Mouse (Mus musculus) bone marrow macrophage, adult 2 months (primary cell): ENCODE data around the gene Ndfip2. TPM values are rescaled to one million over a fixed set of nuclear protein-coding genes. Genes with fewer than 3 reads are reported as not detected.

Experiments
- H3K27ac ChIP-seq: 2 replicates; pipeline ENCODE4 v1.5.1; 2012; ENCODE audit warnings: low read depth, low read length; ENCODE audit not compliant: insufficient read depth
- H3K4me1 ChIP-seq: 2 replicates; pipeline ENCODE4 v1.6.1; 2012; ENCODE audit warnings: low read length; ENCODE audit not compliant: control insufficient read depth, insufficient read depth
- H3K4me3 ChIP-seq: 2 replicates; pipeline ENCODE4 v1.5.1; 2012; ENCODE audit warnings: mild to moderate bottlenecking, low read length, moderate library complexity; ENCODE audit not compliant: insufficient read depth
- CTCF ChIP-seq: IDR thresholded peaks from 2 replicates; pipeline ENCODE4 v1.5.1; 2012; ENCODE audit warnings: low read depth, mild to moderate bottlenecking, low read length, moderate library complexity
- POLR2A ChIP-seq: IDR thresholded peaks from 2 replicates; pipeline ENCODE4 v1.6.1; 2012; ENCODE audit warnings: mild to moderate bottlenecking, low read depth, low read length, borderline replicate concordance
- polyA plus RNA-seq: library from polyadenylated mRNA; stranded (reverse); fragments of >200 nt; gene quantifications from 2 replicates; pipeline ENCODE4 v1.2.4, GENCODE M21; 2012; ENCODE audit not compliant: missing spikeins, insufficient read depth, insufficient read length

Ndfip2 gene
- polyA plus RNA-seq, 1 experiment = 33.6 TPM

- TF ChIP-seq POLR2A (no peak), CTCF (no peak)
- H3K27ac ChIP-seq = no peak overlapping the region
These were observed 14.4 kb upstream of the Ndfip2 start for GRCm38 (mm10) chr14:105243805-105244443.

DNA sequence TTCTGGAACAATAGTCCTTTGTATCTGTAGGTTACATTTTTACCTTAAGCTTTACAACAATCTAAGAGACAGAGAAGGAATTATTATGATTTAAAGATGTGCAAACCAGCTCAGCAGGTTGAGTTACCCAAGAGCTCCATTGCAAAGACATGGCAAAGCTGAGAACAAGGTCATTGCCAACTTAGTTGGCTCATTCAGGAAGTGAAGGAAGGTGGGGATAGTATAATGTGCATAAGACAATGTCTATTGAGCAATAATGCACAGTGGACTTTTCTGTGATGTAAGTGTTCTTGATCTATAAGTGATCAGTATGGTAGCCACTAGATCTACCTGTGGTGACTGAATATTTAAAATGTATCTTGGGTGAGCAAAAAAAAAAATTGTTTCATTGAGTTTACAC, 7.3 kb upstream of the Ndfip2 start:
- no peak overlapping the region for H3K4me3 ChIP-seq
- no peaks in the 10 kb centered on the region for H3K4me1 ChIP-seq

More at GRCm38 (mm10) chr14:105243805-105244443, 14.4 kb upstream of the Ndfip2 start:
- no peaks in the 10 kb centered on the region for H3K4me1 ChIP-seq
- H3K4me3 ChIP-seq = no peak overlapping the region

GRCm38 (mm10) chr14:105253304-105253703, 5.1 kb upstream of the Ndfip2 start:
- no peaks in the 10 kb centered on the region for H3K4me1 ChIP-seq
- H3K4me3 ChIP-seq = no peak overlapping the region
- no peak for TF ChIP-seq POLR2A
- TF ChIP-seq CTCF = no peak
- no peak overlapping the region for H3K27ac ChIP-seq

More for the DNA sequence above, 7.3 kb upstream of the Ndfip2 start:
- no peak for TF ChIP-seq POLR2A
- H3K27ac ChIP-seq = no peak overlapping the region

DNA sequence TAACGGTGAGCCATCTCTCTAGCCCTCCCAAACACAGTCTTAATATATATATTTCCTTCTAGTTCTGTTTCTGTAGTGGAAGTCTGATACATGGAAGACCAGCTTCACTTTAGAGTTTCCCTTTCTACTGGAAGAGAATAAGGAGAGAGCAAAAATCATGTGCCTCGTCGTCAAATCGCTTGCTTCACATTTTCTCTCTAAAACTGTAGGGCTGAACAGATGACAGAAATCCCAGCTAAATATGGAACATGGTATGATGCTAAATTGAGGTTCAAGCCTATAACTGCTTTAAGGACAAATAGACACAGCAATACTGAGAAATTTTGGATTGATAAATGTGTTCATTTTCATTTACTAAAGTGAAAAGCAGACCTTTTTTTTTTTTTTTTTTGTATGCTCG, 4.0 kb upstream of the Ndfip2 start:
- Histone ChIP-seq H3K4me1 (no peaks in the 10 kb centered on the region), H3K27ac (no peak overlapping the region), H3K4me3 (no peak overlapping the region)
- TF ChIP-seq POLR2A (no peak), CTCF (no peak)

GRCm38 (mm10) chr14:105255620-105256019, 2.8 kb upstream of the Ndfip2 start:
- H3K4me1 ChIP-seq = no peaks in the 10 kb centered on the region
- H3K4me3 ChIP-seq = no peak overlapping the region
- no peak overlapping the region for H3K27ac ChIP-seq
- TF ChIP-seq CTCF (no peak), POLR2A (no peak)

GRCm38 (mm10) chr14:105259035-105259880, 885 bp downstream of the Ndfip2 start:
- Histone ChIP-seq H3K27ac (peak overlapping the region; percentile 36; the same call in 1 of the 2 replicates), H3K4me1 (no peaks in the 10 kb centered on the region), H3K4me3 (peak overlapping the region; percentile 99)
- TF ChIP-seq POLR2A (no peak), CTCF (no peak)

DNA sequence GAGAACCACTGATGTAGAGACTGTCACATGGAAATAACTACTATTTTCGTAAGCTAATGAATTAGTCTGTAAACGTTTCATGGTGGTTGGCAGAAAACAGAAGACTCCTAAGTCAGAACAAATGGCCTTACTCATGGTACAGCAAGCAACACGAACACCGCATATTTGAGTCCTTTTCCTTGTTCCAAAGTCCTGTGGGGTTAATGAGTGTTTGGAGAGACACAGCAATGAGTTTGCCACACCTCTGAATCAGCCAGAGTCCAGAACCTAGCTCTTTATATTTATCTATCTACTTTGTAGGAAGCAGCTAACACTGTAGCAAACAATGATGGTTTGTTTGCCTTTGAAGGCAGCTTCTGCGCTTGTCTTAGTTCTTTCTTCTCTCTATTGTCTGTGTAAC, 4.5 kb downstream of the Ndfip2 start:
- Histone ChIP-seq H3K27ac (no peak overlapping the region), H3K4me3 (no peak overlapping the region)

DNA sequence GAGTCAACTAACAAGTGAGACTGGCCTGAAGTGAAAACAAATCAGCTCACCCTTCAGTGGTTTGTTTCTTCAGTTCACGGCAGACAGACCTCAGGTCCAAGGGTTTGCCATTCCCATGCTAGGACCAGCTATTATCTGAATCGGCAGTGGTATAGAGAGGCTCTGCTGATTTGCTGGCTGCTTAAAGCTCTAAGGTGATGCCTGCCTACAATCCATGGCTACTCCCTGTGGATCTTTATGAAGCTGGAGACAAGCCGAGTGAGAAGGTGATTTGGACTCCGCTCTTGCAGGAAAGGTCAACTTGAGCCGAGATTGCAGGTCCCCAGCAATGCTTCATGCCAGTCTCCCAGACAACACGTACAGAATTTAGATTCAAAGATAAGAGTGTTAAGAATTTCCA, 8.7 kb downstream of the Ndfip2 start:
- TF ChIP-seq CTCF = no peak
- no peak for TF ChIP-seq POLR2A
- Histone ChIP-seq H3K4me3 (no peak overlapping the region), H3K4me1 (peaks cover 1% of the 10 kb centered on the region), H3K27ac (no peak overlapping the region)

More for the DNA sequence above, 4.5 kb downstream of the Ndfip2 start:
- TF ChIP-seq CTCF = no peak
- no peak for TF ChIP-seq POLR2A
- H3K4me1 ChIP-seq = no peaks in the 10 kb centered on the region

DNA sequence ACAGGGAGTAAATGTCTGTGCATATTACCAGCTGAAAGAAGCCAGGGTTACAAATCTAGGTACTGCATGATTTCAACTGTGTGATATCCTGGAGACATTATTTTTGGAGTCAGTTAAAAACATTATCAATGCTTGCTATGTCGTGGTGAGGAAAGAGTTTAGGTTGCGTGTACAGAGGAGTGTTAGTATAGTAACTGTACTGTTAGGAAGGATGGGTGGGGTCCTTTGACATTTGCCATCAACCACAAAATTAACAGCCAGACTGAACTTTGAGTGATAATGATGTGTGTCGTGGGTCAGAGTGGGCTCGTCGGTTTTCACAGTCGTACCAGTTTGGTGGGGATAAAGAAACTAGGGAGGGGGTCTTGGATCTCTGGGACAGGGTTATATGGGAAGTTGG, 13.7 kb downstream of the Ndfip2 start:
- Histone ChIP-seq H3K4me3 (no peak overlapping the region), H3K4me1 (peaks cover 21% of the 10 kb centered on the region), H3K27ac (no peak overlapping the region)
- TF ChIP-seq CTCF (no peak), POLR2A (no peak)

GRCm38 (mm10) chr14:105272539-105272938, 14.2 kb downstream of the Ndfip2 start:
- Histone ChIP-seq H3K4me3 (no peak overlapping the region), H3K4me1 (peaks cover 21% of the 10 kb centered on the region), H3K27ac (peak overlapping the region; percentile 33)
- TF ChIP-seq CTCF (no peak), POLR2A (no peak)
